ENCODE assay signal across 8 mouse cellular contexts in the genomic region with DNA sequence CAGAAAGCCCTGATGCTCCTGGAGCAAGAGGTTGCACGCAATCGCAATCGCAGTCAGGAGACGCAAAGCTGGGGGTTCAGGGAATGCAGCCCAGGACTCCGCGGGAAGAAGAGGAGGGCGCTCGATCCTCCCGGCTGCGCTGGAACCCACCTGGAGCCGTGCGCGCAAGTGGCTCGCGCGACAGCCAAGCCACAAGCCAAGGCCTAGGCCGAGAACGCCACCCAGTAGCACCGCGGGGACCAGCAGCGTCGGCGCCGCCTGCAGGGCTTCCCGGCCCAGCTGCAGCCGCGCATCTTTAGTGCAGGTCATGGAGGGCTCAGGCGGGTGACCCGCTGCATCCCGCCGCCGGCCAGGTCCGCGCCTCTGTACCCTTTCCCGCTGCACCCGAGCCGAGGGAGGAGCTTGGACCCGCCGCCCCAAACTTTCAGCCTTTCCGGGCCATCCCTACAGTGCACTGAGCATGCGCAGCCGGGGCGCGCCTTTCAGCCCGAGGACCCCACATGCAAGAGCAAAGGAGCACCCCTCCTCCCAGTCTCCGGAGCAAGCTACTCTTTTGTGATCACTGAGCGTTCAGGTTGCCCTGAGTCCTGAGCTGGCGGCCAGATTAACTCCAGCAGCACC. TPM values are rescaled to one million over a fixed set of nuclear protein-coding genes. Genes with fewer than 3 reads are reported as not detected.
A peak's percentile ranks its signal among the peaks of the same experiment; 100 is the strongest.
DNase-seq lines count a peak whose midpoint lies in the region; ATAC-seq and TF ChIP-seq lines count a peak whose summit lies in the region.

A gene (minus strand): TSS at position 410 of the 621 bp plus-strand sequence.

- in situ Hi-C loops in ES-E14 (cut with MboI; ENCODE audit: low sequenced_read_pairs in 2 of 2, unreplicated experiment in 2 of 2), result no loop called here

- H3K9ac ChIP-seq in ES-E14 (ENCODE audit: insufficient read depth, low read depth, low read length, poor library complexity, severe bottlenecking), result peak within 1 kb of the TSS; percentile 72
- peak within 1 kb of the TSS; percentile 63 for H3K9ac ChIP-seq in forebrain, embryonic 15.5 days (replicated peaks)
- H3K9ac ChIP-seq in lung, postnatal 0 days (replicated peaks; ENCODE audit: low read depth), result peak within 1 kb of the TSS; percentile 32; the same call in 1 of the 2 replicates

- H3K36me3 ChIP-seq in ES-E14 (ENCODE audit: control insufficient read depth, insufficient read depth, low read length, poor library complexity, severe bottlenecking), result peaks cover 2% of the 10 kb centered on the region; the same call in 1 of the 2 replicates
- H3K36me3 ChIP-seq in forebrain, embryonic 15.5 days, result no peaks in the 10 kb centered on the region
- H3K36me3 ChIP-seq in lung, postnatal 0 days (ENCODE audit: insufficient read depth, low read length), result no peaks in the 10 kb centered on the region

- peaks cover 2 to 7% of the 10 kb centered on the region in 2 experiments; a peak in 1 of 4 replicates for H3K4me1 ChIP-seq in ES-E14 (ENCODE audit: control insufficient read depth in 2 of 2, insufficient read depth in 2 of 2, low read length in 2 of 2, poor library complexity in 1 of 2)
- peaks cover 38% of the 10 kb centered on the region for H3K4me1 ChIP-seq in forebrain, embryonic 15.5 days
- peaks cover 16% of the 10 kb centered on the region for H3K4me1 ChIP-seq in lung, postnatal 0 days (ENCODE audit: insufficient read depth, low read depth, low read length)

- no peaks in the 10 kb centered on the region for H3K27me3 ChIP-seq in forebrain, embryonic 15.5 days
- no peaks in the 10 kb centered on the region for H3K27me3 ChIP-seq in lung, postnatal 0 days (replicated peaks; ENCODE audit: insufficient read depth, low read length)

- WGBS in forebrain, embryonic 15.5 days, result under 1% methylated on average over 48 of the region's 48 CpGs
- WGBS in lung, postnatal 0 days, result 3% methylated on average over 46 of the region's 48 CpGs

- intact Hi-C loops in heart, postnatal 14 days (cut with DNase I), result no loop called here

- TF ChIP-seq EP300 in lung, postnatal 0 days (IDR thresholded peaks at IDR 0.05), result no peak

- TF ChIP-seq CTCF in lung, postnatal 0 days (IDR thresholded peaks at IDR 0.05), result peak; percentile 20; the same call in 1 of the 2 replicates

- no peak within 1 kb of the TSS for H3K27ac ChIP-seq in ES-E14 (ENCODE audit: insufficient read depth, low read depth, low read length, poor library complexity, severe bottlenecking)
- no peak within 1 kb of the TSS for H3K27ac ChIP-seq in forebrain, embryonic 15.5 days (replicated peaks)
- no peak within 1 kb of the TSS for H3K27ac ChIP-seq in lung, postnatal 0 days (ENCODE audit: low read length)

- ATAC-seq in forebrain, embryonic 15.5 days (replicated peaks), result peak; percentile 76
- ATAC-seq in lung, postnatal 0 days, result peak; percentile 40; the same call in 1 of the 2 replicates

- DNase-seq in ES-E14 (ENCODE audit: low read depth, low spot score), result no peak
- peak; percentile 41 for DNase-seq in brain, adult 2 months (ENCODE audit: low read depth, low spot score)
- peak; percentile 74 to 78 for DNase-seq in heart, postnatal 14 days
- DNase-seq in kidney, postnatal 4 days, result peak; percentile 86 to 90
- peak; percentile 21 for DNase-seq in lung, postnatal 0 days (ENCODE audit: low spot score)
- DNase-seq in right cerebral cortex, adult 2 months (ENCODE audit: low spot score in 2 of 2), result peak; percentile 35 to 36
- no peak for DNase-seq in spleen, adult 12 weeks (ENCODE audit: low spot score)

- no peaks in the 10 kb centered on the region for H3K9me3 ChIP-seq in ES-E14 (ENCODE audit: control insufficient read depth, insufficient read depth, low read depth, low read length)
- H3K9me3 ChIP-seq in forebrain, embryonic 15.5 days, result no peaks in the 10 kb centered on the region
- H3K9me3 ChIP-seq in lung, postnatal 0 days (ENCODE audit: low read length), result no peaks in the 10 kb centered on the region

- peak within 1 kb of the TSS; percentile 73 to 77 for H3K4me3 ChIP-seq in ES-E14 (ENCODE audit: insufficient read depth in 1 of 2, low read depth in 1 of 2, low read length in 2 of 2, poor library complexity in 1 of 2, severe bottlenecking in 1 of 2)
- peak within 1 kb of the TSS; percentile 79 for H3K4me3 ChIP-seq in forebrain, embryonic 15.5 days
- H3K4me3 ChIP-seq in lung, postnatal 0 days (ENCODE audit: low read depth, low read length), result peak within 1 kb of the TSS; percentile 54

- H3K4me2 ChIP-seq in forebrain, embryonic 15.5 days (replicated peaks), result peak within 1 kb of the TSS; percentile 100
- H3K4me2 ChIP-seq in lung, postnatal 0 days (replicated peaks; ENCODE audit: low read depth, low read length), result peak within 1 kb of the TSS; percentile 88

TF ChIP-seq in ES-E14, 5 proteins besides CTCF, POLR2A, EP300 and RAD21:
- TF ChIP-seq ZNF384 (IDR thresholded peaks at IDR 0.05; ENCODE audit: low read depth, low read length) (no peak), MAFK (IDR thresholded peaks at IDR 0.05; ENCODE audit: insufficient read depth, low read depth, low read length) (no peak), ZC3H11A (IDR thresholded peaks at IDR 0.05; ENCODE audit: borderline replicate concordance, low read depth, low read length) (no peak), HCFC1 (IDR thresholded peaks at IDR 0.05; ENCODE audit: borderline replicate concordance, insufficient read depth, low read length) (no peak), CHD2 (IDR thresholded peaks at IDR 0.05; ENCODE audit: low read depth, low read length) (no peak)
TF ChIP-seq in ES-E14: peak in this region for 0.

RNA-seq across cellular contexts. Expression of the gene that starts here (rescaled TPM):
- 35.1 and 65.4 TPM in 2 replicates for total RNA-seq in ES-E14 (2012; rRNA removed)
- 7.1 and 9.3 TPM in 2 replicates for polyA plus RNA-seq in forebrain, embryonic 15.5 days (2015; fragmentation: Nextera tagmentation; extraction: Ambion mirVana)
- total RNA-seq in heart, postnatal 14 days (2021), result 1 to 10 TPM; 5.5 to 5.8 TPM
- 2.2 and 3.2 TPM in 2 replicates for polyA plus RNA-seq in lung, postnatal 0 days (2015; fragmentation: Nextera tagmentation; extraction: Ambion mirVana)

Comparison
In these comparisons a context has a peak if more than half of its experiments do, and no peak if none do; other contexts are left out.
1. DNase-seq: peak in brain, adult 2 months (single experiment), heart, postnatal 14 days (2 of 2), kidney, postnatal 4 days (2 of 2), lung, postnatal 0 days (single experiment) and right cerebral cortex, adult 2 months (2 of 2); none in ES-E14 (single experiment) and spleen, adult 12 weeks (single experiment).
2. Peak in every context shown above with its lines, with median percentiles within 50 percentile points of each other: H3K4me3 ChIP-seq and H3K9ac ChIP-seq.